Mouse (Mus musculus) olfactory bulb, adult 2 months (tissue): ENCODE measurements around the gene Nptx1.

ENCODE experiments used
- CTCF ChIP-seq: fragments of 200-500 bp; IDR thresholded peaks from 2 replicates; pipeline ENCODE4 v1.5.1; 2012; ENCODE audit warnings: low read depth, mild to moderate bottlenecking, low read length, moderate library complexity; ENCODE audit not compliant: insufficient read depth
- POLR2A ChIP-seq: fragments of 200-500 bp; IDR thresholded peaks from 2 replicates; pipeline ENCODE4 v1.6.1; 2012; ENCODE audit warnings: mild to moderate bottlenecking, low read depth, low read length, moderate library complexity; ENCODE audit not compliant: insufficient read depth

DNA sequence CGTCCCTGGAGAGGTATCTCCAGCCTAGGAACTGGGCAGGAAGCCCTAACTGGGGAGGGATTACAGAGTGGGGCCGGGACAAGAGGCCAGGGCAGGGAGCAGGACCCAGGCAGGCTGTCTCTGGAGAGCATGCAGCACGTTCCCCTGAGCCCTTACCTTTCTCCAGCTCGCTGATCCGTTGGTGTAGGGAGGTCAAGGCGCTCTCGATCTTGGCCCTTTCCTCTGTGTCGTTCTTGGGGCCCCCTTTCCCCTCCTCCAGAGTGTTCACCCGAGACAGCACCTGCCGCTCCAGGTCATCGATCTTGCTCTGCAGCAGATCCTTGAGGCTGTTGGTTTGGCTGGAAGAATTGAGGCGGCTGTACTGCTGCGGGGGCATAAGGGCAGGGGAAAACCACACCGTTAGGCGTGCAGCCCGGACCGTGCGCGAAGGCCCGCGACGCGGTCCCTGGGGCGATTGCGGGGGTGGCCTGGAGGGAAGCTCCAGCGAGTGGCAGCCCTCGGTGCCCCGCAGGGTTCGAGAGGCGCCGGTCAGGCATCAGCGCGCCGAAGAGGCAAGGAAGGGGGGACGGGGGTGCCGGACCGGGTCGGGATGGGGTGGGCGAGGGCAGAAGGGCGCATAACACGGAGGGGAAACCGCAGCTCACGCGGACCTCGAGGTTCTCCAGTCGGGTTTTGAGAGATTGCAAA, 914 bp downstream of the Nptx1 start:
- TF ChIP-seq POLR2A (no peak), CTCF (no peak)
